Mouse (Mus musculus): ENCODE data around the gene Slc25a5.
"Not testable (repeated sequence)": the region's sequence is repeated elsewhere in the genome, so short reads cannot be mapped to it uniquely, and the experiment has no call there.

Slc25a5 gene

GRCm38 (mm10) chrX:36795424-36796162, at the start of gene Slc25a5:
TSS of gene Slc25a5 (plus strand) at chrX:36795651.
- peak; percentile 87 to 96 for DNase-seq

GRCm38 (mm10) chrX:36746789-36747188, 48.7 kb upstream of the Slc25a5 start:
- no peak for DNase-seq

DNA sequence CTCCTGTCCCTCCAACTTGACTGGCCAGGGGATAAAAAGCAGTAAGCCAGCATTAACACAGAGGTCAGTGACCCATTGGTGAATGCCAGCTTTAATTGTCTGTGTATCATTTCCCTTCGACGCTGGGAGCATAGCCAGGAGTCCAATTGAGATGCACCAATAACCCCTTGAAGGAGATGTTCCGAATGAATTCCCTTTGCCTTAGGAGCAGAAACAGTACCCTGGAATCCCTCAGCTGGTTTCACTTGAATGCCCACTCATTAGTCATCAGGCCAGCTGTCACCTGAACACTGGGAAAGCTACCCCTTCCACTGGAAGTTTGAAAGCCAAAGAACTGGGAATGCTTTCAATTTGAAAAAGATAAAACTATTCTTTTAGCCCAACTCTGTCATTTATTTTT, 46.9 kb upstream of the Slc25a5 start:
- DNase-seq = peak in 1 of 2 experiments; percentile 14

DNA sequence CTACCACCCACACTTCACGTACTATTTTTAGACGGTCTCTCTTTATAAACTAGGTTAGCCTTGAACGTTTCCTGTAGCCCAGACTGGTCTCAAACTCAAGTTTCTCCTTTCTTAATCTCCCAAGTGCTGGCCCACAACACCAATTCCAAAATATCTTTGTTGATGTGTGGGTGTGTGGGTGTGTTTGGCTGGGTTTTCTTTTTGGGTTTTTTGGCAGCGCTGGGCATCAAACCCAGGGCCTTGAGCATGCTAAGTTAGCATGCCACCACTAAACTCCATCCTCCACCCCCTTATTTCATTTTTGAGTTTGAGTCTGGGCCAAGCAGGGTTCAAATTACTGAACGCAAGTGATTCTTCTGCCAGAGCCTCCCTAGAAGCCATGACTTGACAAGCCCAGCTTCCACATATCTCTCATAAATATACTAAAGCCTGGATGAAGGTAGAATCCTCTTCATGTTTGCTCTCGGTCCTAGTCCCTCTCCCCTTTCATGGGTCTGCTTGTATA, 46.1 kb upstream of the Slc25a5 start:
- no peak for DNase-seq

DNA sequence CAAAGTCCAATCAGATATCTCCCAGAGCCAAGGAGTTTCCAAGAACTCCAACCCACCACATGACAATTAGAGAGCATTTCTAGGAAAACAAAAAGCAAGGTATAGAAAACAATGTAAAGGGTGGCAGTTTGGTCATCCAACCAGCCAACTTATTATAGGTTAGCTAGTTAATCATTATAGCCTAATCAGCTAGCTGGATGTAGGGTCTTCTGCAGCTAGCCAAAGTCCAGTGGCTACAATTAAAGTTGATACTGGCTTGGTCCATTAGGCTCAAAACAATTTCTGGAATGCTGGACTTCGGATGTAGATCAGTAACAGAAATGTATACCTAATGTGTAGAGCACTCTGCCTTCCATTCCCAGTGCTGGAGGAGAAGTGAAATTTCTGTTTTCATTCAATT, 44.9 kb upstream of the Slc25a5 start:
- no peak for DNase-seq

DNA sequence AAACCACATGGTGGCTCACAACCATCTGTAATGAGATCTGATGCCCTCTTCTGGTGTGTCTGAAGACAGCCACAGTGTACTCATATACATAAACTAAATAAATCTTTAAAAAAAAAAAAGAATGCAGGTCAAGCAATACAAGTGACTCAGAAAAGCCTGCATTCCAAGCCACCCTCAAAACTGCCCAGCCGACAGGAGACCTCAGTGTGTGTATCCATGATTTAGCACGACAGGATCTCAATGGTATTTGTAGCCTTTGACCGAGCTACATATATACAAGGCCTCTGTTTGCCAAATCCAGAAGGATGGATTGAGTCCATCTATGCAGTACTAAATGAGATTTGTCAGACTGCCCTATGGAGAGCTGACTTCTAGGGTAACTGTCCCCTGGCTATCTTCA, 42.9 kb upstream of the Slc25a5 start:
- DNase-seq = no peak

DNA sequence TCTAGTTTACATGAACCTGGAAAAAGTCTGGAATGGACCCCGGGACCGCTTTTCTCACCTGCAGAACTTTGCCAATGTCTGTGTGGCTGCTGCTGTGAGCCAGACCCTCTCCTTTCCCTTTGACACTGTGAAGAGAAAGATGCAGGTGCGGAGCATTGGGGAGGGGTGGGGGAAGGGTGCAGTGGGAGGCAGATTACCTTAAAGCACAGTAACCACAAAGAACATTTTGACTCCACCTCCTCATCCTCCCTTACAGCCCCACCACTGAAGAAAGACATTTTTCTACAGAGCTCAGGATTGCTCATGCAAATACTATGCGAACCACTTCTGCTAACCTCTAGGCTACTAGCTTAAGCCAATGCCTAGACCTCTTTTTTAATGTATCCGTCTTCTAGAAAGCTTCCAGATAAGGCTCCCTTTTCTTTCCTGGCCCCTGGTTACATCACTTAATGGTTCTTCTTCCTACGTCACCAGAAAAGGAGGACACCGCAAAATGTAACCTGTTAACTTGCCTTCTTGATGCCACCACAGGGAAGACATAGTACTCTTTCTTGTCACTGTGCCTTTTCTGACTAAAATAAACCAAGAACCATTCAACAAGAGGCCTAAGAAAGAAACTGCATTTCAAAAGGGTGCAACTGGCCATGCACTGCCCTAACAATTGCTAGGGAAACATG, 37.5 kb upstream of the Slc25a5 start:
- DNase-seq = no peak

DNA sequence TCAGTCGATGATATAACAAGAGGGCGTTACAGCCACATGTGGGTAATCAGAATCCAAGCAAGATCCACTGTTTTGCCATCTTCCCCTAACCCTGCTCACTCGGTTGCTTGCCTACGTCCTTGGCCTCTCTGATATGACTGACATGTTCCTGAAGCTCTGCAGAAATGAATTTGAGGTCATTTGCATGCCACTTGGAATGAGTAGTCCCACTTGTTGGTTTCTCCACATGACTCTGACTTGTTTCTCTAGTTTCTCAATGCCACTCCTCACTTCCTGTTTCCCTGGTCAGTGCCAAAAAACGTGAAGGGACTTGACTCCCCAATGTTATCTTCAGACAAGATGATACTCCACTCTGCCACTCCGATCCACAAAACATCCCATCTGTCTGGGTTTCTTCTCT, 36.9 kb upstream of the Slc25a5 start:
- no peak for DNase-seq

DNA sequence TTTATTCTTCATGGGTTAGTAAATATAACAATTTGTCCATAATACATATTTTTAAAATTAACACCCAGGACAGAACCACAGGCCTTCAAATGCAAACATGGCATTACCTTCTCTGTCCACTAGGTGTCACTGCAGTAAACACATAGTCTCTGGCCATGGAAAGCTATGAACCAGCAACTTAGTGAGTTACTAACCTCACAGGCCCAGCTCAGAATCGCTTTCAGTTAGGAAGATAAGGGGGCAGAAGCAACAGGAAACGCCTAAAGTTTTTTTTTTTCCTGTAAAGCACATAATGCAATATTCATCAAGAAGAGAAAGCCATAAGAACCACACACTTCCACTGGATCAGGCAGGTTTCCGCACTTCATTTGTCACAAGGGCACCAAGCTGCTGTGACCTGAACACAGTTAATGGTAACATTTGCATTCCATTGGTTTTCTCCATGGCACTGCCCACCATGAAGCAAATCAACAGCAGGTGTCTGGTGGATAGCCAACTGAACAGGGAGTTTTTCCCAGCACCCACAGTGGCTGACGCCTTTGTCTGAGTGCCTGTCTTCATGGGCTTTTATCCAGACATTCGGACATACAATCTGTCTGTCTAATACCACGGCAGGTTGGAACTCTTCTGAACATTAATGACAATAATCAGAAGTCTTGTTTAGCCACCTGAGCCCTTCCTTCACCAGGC, 34.4 kb upstream of the Slc25a5 start:
- DNase-seq = peak; percentile 53 to 77

GRCm38 (mm10) chrX:36762289-36762688, 33.2 kb upstream of the Slc25a5 start:
- DNase-seq = peak; percentile 52 to 72

- DNase-seq = peak in 1 of 2 experiments; percentile 4
These were observed 32.6 kb upstream of the Slc25a5 start for GRCm38 (mm10) chrX:36762894-36763293.

DNA sequence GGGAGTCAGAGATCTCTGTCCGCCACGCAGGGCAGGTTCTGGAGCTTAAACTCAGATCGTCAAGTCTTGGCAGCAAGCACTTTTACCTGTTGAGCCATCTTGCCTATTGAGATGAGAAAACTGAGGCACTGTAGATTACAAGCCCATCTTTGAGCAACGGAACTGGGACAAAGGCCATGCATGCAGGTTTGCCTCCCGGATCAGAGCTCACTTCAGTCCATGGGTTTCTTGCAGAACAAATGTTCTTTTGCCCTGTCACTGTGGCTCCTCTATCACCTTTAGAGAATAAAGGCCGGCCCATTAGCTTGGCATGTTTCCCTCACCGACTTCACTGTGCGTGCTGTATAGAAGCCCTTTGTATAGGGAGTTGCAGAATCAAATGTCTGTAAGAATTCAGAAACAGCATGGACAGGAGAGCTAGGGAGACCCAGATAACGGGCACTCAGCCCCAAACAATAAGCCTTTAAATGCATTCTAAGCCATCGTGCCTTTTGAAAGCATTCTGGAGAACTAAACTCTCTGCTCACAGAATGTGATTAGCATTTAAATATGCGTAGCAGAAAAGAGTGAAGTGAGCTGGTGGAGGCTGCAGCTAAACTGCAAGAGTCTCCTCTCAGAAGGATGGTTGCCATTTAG, 32.0 kb upstream of the Slc25a5 start:
- peak; percentile 3 to 37 for DNase-seq

GRCm38 (mm10) chrX:36763934-36764317, 31.5 kb upstream of the Slc25a5 start:
- DNase-seq = no peak

DNA sequence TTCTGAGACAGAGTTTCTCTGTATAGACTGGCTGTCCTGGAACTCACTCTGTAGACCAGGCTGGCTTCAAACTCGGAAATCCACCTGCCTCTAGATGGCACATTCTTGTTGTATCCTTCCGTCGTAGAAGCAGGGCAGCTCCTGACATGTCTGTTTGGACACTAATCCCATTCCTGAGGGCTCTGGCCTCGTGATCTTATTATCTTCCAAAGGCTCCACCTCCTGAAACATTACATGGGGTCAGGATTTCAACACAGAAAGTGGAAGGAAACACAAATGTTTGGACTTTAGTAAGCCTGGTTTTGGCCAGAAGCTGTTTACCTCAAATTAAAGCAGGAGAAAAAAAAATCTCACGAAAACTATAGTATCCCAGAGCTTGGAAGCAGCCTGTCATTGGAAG, 28.1 kb upstream of the Slc25a5 start:
- no peak for DNase-seq

- DNase-seq = no peak
These were observed 22.9 kb upstream of the Slc25a5 start for GRCm38 (mm10) chrX:36772591-36772990.

DNA sequence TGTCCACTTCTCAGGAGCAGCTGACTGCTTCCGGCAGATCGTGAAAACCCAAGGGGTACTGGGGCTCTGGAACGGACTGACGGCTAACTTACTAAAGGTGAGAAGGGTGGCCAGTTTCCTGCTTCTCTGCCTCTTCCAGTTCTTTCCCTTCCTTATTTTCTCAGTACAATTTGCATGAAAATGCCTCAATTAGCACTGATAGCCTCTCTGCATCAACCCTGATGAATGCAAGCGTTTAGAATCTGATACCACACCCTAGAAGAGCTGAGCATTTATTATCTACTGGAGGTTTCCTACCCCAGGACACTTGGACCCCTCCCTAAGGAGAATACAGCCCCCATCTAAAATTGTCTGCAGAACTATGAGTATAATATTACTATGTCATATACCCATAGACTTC, 19.9 kb upstream of the Slc25a5 start:
- no peak for DNase-seq

DNA sequence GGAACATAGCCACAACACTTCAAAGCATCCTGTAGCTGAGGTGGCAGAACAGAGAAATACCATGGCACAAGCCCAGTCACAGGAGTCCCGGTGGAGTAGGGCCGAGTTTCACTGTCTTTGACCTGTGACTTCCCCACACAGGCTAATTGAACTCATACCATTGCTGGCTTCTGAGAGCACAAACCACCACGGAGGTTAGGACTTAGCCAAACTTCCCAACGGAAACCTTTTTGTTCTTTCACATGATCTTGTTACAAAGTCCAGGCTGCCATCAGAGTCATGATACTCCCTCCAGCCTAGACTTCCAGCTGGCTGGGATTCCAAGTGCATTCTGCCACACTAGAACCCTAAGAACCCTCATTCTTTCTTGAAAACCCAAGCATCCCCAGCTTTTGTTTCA, 17.8 kb upstream of the Slc25a5 start:
- DNase-seq = peak; percentile 10 to 45

GRCm38 (mm10) chrX:36789360-36789759, 6.1 kb upstream of the Slc25a5 start:
- no peak for DNase-seq

DNA sequence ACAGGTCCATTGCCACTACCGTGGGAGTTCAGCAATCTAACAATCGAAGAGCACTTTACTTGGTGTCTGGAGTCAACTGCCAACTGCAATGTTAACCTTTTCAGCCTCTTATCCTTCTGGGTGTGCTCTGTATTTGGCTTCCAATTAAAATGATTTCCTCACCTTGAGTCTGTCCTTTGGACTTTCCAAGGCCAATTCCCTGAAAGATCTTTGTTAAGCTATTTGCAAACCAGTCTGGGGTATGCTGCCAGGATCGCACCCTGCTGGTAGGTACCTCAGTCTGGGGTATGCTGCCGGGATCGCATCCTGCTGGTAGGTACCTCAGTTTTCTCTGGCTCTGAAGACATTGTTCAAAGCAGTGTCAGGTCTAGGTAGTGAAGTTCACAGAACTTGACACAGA, 880 bp upstream of the Slc25a5 start:
- DNase-seq = peak in 1 of 2 experiments; percentile 43

DNA sequence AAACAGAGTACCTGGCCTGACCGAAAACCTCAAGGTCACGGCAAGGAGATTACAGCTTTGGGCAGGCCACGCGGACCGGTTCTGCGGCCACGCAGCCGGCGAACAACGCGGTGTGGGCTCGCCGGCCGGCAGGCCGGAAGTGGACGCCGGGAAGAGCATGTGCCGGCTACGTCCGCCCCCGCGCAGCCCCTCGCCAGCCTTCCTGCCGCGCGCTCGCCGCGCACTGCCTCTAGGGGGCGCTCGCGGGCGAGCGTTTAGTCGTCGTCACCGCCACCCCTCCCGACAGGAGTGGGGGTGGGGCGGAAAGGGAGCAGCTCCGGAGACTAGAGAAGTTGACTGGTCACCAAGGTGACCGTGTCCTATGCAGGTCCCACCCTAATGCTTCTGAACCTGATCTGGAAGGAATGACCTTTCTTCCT, 721 bp downstream of the Slc25a5 start:
- DNase-seq = peak; percentile 79 to 89

GRCm38 (mm10) chrX:36796734-36797133, 1.3 kb downstream of the Slc25a5 start:
- not testable (repeated sequence) for DNase-seq

GRCm38 (mm10) chrX:36799131-36799879, 3.9 kb downstream of the Slc25a5 start:
- no peak for DNase-seq

All from kidney, postnatal 25 days (tissue).